ENCODE assay signal across 15 mouse cellular contexts in the genomic region with DNA sequence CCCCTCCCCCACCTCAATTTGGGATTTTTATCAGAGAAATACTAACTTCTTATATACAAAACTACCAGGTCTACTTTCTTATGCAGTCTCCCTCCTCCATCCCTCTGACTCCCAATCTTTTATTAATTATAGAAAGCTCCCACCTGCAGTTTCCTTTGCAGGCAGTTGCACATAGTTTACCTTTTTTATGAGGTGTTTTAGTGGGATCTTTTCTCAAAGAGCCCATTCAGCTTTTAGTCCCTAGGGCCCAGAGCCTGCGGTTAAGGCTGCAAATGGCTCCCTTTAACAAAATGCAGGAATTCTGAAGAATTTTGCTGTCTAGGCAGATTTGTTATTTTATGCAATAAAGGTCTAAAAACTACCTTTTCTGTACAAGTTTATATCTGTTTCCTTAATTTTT.
DNase-seq lines count a peak whose midpoint lies in the region; ATAC-seq and TF ChIP-seq lines count a peak whose summit lies in the region.
"Had no signal": no experiment of that assay in that cellular context is flagged by ENCODE, and none has a peak within 500 bp of the region (broad histone marks: within the 10 kb centered on the region; RNA-seq: fewer than 3 reads in every experiment).

No protein-coding gene starts in this region.

- H3K4me3 ChIP-seq in kidney, embryonic 14.5 days (ENCODE audit: low read length), result no peak overlapping the region
- H3K4me3 ChIP-seq in lung, postnatal 0 days (ENCODE audit: low read depth, low read length), result no peak overlapping the region
- H3K4me3 ChIP-seq in embryonic facial prominence, embryonic 15.5 days (replicated peaks), result no peak overlapping the region
- H3K4me3 ChIP-seq in limb, embryonic 13.5 days, result no peak overlapping the region
- H3K4me3 ChIP-seq: heart, embryonic 10.5 days; hindbrain, embryonic 10.5 days; liver, embryonic 12.5 days had no signal

- H3K4me1 ChIP-seq in kidney, embryonic 14.5 days (ENCODE audit: control insufficient read depth, insufficient read depth, low read length), result peaks cover 34% of the 10 kb centered on the region
- peaks cover 18% of the 10 kb centered on the region; the same call in 1 of the 2 replicates for H3K4me1 ChIP-seq in lung, postnatal 0 days (ENCODE audit: insufficient read depth, low read depth, low read length)
- H3K4me1 ChIP-seq in embryonic facial prominence, embryonic 15.5 days, result peaks cover 29% of the 10 kb centered on the region
- peaks cover 70% of the 10 kb centered on the region for H3K4me1 ChIP-seq in limb, embryonic 13.5 days
- H3K4me1 ChIP-seq: liver, embryonic 12.5 days had no signal

- WGBS in kidney, embryonic 14.5 days, result 88% methylated on average over 1 of the region's 1 CpGs
- WGBS in lung, postnatal 0 days, result 100% methylated on average over 1 of the region's 1 CpGs
- WGBS in embryonic facial prominence, embryonic 15.5 days, result 81% methylated on average over 1 of the region's 1 CpGs
- WGBS in limb, embryonic 13.5 days, result 19% methylated on average over 1 of the region's 1 CpGs

- H3K4me2 ChIP-seq in kidney, embryonic 14.5 days (replicated peaks; ENCODE audit: low read depth, low read length), result no peak overlapping the region
- H3K4me2 ChIP-seq in lung, postnatal 0 days (replicated peaks; ENCODE audit: low read depth, low read length), result no peak overlapping the region
- H3K4me2 ChIP-seq in embryonic facial prominence, embryonic 15.5 days (replicated peaks), result no peak overlapping the region
- peak overlapping the region; percentile 23; the same call in 1 of the 2 replicates for H3K4me2 ChIP-seq in limb, embryonic 13.5 days (replicated peaks)
- H3K4me2 ChIP-seq: liver, embryonic 12.5 days had no signal

- ATAC-seq in kidney, embryonic 14.5 days (ENCODE audit: low FRiP score, low TSS enrichment), result no peak
- ATAC-seq in lung, postnatal 0 days, result no peak
- ATAC-seq in embryonic facial prominence, embryonic 15.5 days (ENCODE audit: insufficient number of reproducible peaks, low FRiP score, low TSS enrichment, low read depth), result no peak
- peak; percentile 45; the same call in 1 of the 2 replicates for ATAC-seq in limb, embryonic 13.5 days (ENCODE audit: low FRiP score, low read depth)
- ATAC-seq in erythroid progenitor cell, adult 5-6 weeks (replicated peaks; ENCODE audit: low FRiP score, poor library complexity, severe bottlenecking), result no peak
- ATAC-seq: forebrain, embryonic 16.5 days; liver, embryonic 12.5 days had no signal

- no peaks in the 10 kb centered on the region for H3K9me3 ChIP-seq in kidney, embryonic 14.5 days (ENCODE audit: control insufficient read depth, low read length)
- H3K9me3 ChIP-seq in lung, postnatal 0 days (ENCODE audit: low read length), result no peaks in the 10 kb centered on the region
- no peaks in the 10 kb centered on the region for H3K9me3 ChIP-seq in embryonic facial prominence, embryonic 15.5 days (replicated peaks)
- H3K9me3 ChIP-seq in limb, embryonic 13.5 days, result no peaks in the 10 kb centered on the region
- H3K9me3 ChIP-seq: heart, embryonic 10.5 days; hindbrain, embryonic 10.5 days; liver, embryonic 12.5 days had no signal

- peak overlapping the region; percentile 60; the same call in 1 of the 2 replicates for H3K27ac ChIP-seq in kidney, embryonic 14.5 days (ENCODE audit: low read depth, low read length)
- H3K27ac ChIP-seq in lung, postnatal 0 days (ENCODE audit: low read length), result 0 out of 2 replicates have a peak overlapping the region, but pooled peaks have one; percentile 11
- peak overlapping the region; percentile 58; the same call in 1 of the 2 replicates for H3K27ac ChIP-seq in embryonic facial prominence, embryonic 15.5 days (replicated peaks)
- peak overlapping the region; percentile 92 for H3K27ac ChIP-seq in limb, embryonic 13.5 days
- H3K27ac ChIP-seq: heart, embryonic 10.5 days; hindbrain, embryonic 10.5 days; liver, embryonic 12.5 days had no signal

- no peak for TF ChIP-seq CTCF in lung, postnatal 0 days (IDR thresholded peaks at IDR 0.05)

- no peak for TF ChIP-seq EP300 in lung, postnatal 0 days (IDR thresholded peaks at IDR 0.05)

- H3K36me3 ChIP-seq in kidney, embryonic 14.5 days (ENCODE audit: control insufficient read depth, insufficient read depth, low read length), result peaks cover 42% of the 10 kb centered on the region
- peaks cover 3% of the 10 kb centered on the region; the same call in 1 of the 2 replicates for H3K36me3 ChIP-seq in lung, postnatal 0 days (ENCODE audit: insufficient read depth, low read length)
- peaks cover 58% of the 10 kb centered on the region for H3K36me3 ChIP-seq in embryonic facial prominence, embryonic 15.5 days
- H3K36me3 ChIP-seq in limb, embryonic 13.5 days, result peaks cover 64% of the 10 kb centered on the region

- no peak for DNase-seq in kidney, postnatal 14 days
- DNase-seq in lung, postnatal 0 days (ENCODE audit: low spot score), result no peak
- DNase-seq in lung, postnatal 36 days, result no peak
- DNase-seq in left cerebral cortex, postnatal 14 days (ENCODE audit: low spot score in 2 of 2), result no peak
- DNase-seq: cerebellum, adult 8-10 months; right cerebral cortex, postnatal 4 days; thymus, postnatal 4 days had no signal

- no peak overlapping the region for H3K9ac ChIP-seq in kidney, embryonic 14.5 days (ENCODE audit: low read depth, low read length)
- no peak overlapping the region for H3K9ac ChIP-seq in lung, postnatal 0 days (replicated peaks; ENCODE audit: low read depth)
- H3K9ac ChIP-seq in embryonic facial prominence, embryonic 15.5 days, result no peak overlapping the region
- no peak overlapping the region for H3K9ac ChIP-seq in limb, embryonic 13.5 days
- H3K9ac ChIP-seq: liver, embryonic 12.5 days had no signal

- no peaks in the 10 kb centered on the region for H3K27me3 ChIP-seq in kidney, embryonic 14.5 days (ENCODE audit: control insufficient read depth, insufficient read depth, low read length)
- H3K27me3 ChIP-seq in lung, postnatal 0 days (replicated peaks; ENCODE audit: insufficient read depth, low read length), result no peaks in the 10 kb centered on the region
- no peaks in the 10 kb centered on the region for H3K27me3 ChIP-seq in embryonic facial prominence, embryonic 15.5 days
- no peaks in the 10 kb centered on the region for H3K27me3 ChIP-seq in limb, embryonic 13.5 days
- H3K27me3 ChIP-seq: liver, embryonic 12.5 days had no signal

- intact Hi-C loops in left cerebral cortex, postnatal 14 days (cut with DNase I), result loop anchor here (10.0 kb wide), 1 partner anchor 48 kb away; no protein-coding TSS in a partner anchor

Comparison
In these comparisons a context has a peak if more than half of its experiments do, and no peak if none do; other contexts are left out.
1. H3K27ac ChIP-seq: peak in every context shown above with its lines; median percentile 92 in limb, embryonic 13.5 days; 60 in kidney, embryonic 14.5 days; 58 in embryonic facial prominence, embryonic 15.5 days; 11 in lung, postnatal 0 days.